In genomic region chr10:67778341-67778740, GRCm38 (mm10) we compare ENCODE assay signal across 22 mouse cellular contexts.
DNase-seq lines count a peak whose midpoint lies in the region; ATAC-seq and TF ChIP-seq lines count a peak whose summit lies in the region.
"Had no signal": no experiment of that assay in that cellular context is flagged by ENCODE, and none has a peak within 500 bp of the region (broad histone marks: within the 10 kb centered on the region; RNA-seq: fewer than 3 reads in every experiment).

No protein-coding gene starts in this region.

- no peak overlapping the region for H3K4me2 ChIP-seq in kidney, embryonic 14.5 days (replicated peaks; ENCODE audit: low read depth, low read length)
- H3K4me2 ChIP-seq: liver, embryonic 11.5 days; midbrain, embryonic 13.5 days; neural tube, embryonic 15.5 days had no signal

- H3K4me3 ChIP-seq in kidney, adult 2 months (ENCODE audit: insufficient read depth, low read depth, low read length), result no peak overlapping the region
- H3K4me3 ChIP-seq in kidney, embryonic 14.5 days (ENCODE audit: low read length), result no peak overlapping the region
- no peak overlapping the region for H3K4me3 ChIP-seq in brown adipose tissue, adult 24 weeks (ENCODE audit: insufficient read depth, low read depth, low read length)
- no peak overlapping the region for H3K4me3 ChIP-seq in embryonic facial prominence, embryonic 10.5 days
- H3K4me3 ChIP-seq: forebrain, embryonic 10.5 days; left cerebral cortex, adult 2 months; midbrain, embryonic 13.5 days; neural tube, embryonic 15.5 days had no signal

- intact Hi-C loops in heart, postnatal 25 days (cut with DNase I), result no loop called here

- TF ChIP-seq CTCF in kidney, adult 2 months (conservative IDR thresholded peaks at IDR 0.05; ENCODE audit: insufficient read depth, insufficient read length, low read depth, low read length), result no peak

- H3K9ac ChIP-seq in kidney, embryonic 14.5 days (ENCODE audit: low read depth, low read length), result no peak overlapping the region
- H3K9ac ChIP-seq: forebrain, postnatal 0 days; midbrain, embryonic 13.5 days; neural tube, embryonic 15.5 days had no signal

- H3K36me3 ChIP-seq in kidney, adult 2 months (ENCODE audit: control insufficient read depth, insufficient read depth, low read length), result no peaks in the 10 kb centered on the region
- no peaks in the 10 kb centered on the region for H3K36me3 ChIP-seq in kidney, embryonic 14.5 days (ENCODE audit: control insufficient read depth, insufficient read depth, low read length)
- H3K36me3 ChIP-seq in embryonic facial prominence, embryonic 10.5 days (replicated peaks), result no peaks in the 10 kb centered on the region
- H3K36me3 ChIP-seq: forebrain, embryonic 10.5 days; G1E; midbrain, embryonic 13.5 days; neural tube, embryonic 15.5 days had no signal

- H3K9me3 ChIP-seq in kidney, embryonic 14.5 days (ENCODE audit: control insufficient read depth, low read length), result no peaks in the 10 kb centered on the region
- no peaks in the 10 kb centered on the region for H3K9me3 ChIP-seq in embryonic facial prominence, embryonic 10.5 days
- H3K9me3 ChIP-seq: forebrain, embryonic 10.5 days; midbrain, embryonic 13.5 days; neural tube, embryonic 15.5 days had no signal

- no peaks in the 10 kb centered on the region for H3K27me3 ChIP-seq in kidney, adult 2 months (replicated peaks; ENCODE audit: control insufficient read depth, insufficient read depth, low read length)
- no peaks in the 10 kb centered on the region for H3K27me3 ChIP-seq in kidney, embryonic 14.5 days (ENCODE audit: control insufficient read depth, insufficient read depth, low read length)
- H3K27me3 ChIP-seq in embryonic facial prominence, embryonic 10.5 days (replicated peaks; ENCODE audit: low read depth, poor library complexity, severe bottlenecking), result no peaks in the 10 kb centered on the region
- H3K27me3 ChIP-seq: midbrain, embryonic 13.5 days; neural tube, embryonic 15.5 days had no signal

- H3K4me1 ChIP-seq in kidney, adult 2 months (ENCODE audit: control insufficient read depth, insufficient read depth, low read length), result no peaks in the 10 kb centered on the region
- H3K4me1 ChIP-seq in kidney, embryonic 14.5 days (ENCODE audit: control insufficient read depth, insufficient read depth, low read length), result no peaks in the 10 kb centered on the region
- H3K4me1 ChIP-seq in brown adipose tissue, adult 24 weeks (ENCODE audit: control insufficient read depth, insufficient read depth, insufficient read length, low read length), result no peaks in the 10 kb centered on the region
- no peaks in the 10 kb centered on the region for H3K4me1 ChIP-seq in embryonic facial prominence, embryonic 10.5 days
- H3K4me1 ChIP-seq: forebrain, embryonic 10.5 days; midbrain, embryonic 13.5 days; neural tube, embryonic 15.5 days had no signal

- peak overlapping the region; percentile 79 for H3K27ac ChIP-seq in kidney, adult 2 months (ENCODE audit: insufficient read depth, low read depth, low read length)
- no peak overlapping the region for H3K27ac ChIP-seq in kidney, embryonic 14.5 days (ENCODE audit: low read depth, low read length)
- H3K27ac ChIP-seq in brown adipose tissue, adult 24 weeks (replicated peaks; ENCODE audit: low read depth, low read length), result peak overlapping the region; percentile 13
- no peak overlapping the region for H3K27ac ChIP-seq in embryonic facial prominence, embryonic 10.5 days (replicated peaks)
- H3K27ac ChIP-seq: forebrain, embryonic 10.5 days; left cerebral cortex, adult 2 months; midbrain, embryonic 13.5 days; neural tube, embryonic 15.5 days had no signal

- no peak for TF ChIP-seq POLR2A in kidney, adult 2 months (IDR thresholded peaks at IDR 0.05; ENCODE audit: low read depth, low read length)

- ATAC-seq in kidney, embryonic 14.5 days (ENCODE audit: low FRiP score, low TSS enrichment), result no peak
- ATAC-seq: forebrain, postnatal 0 days; midbrain, embryonic 13.5 days had no signal

- 80% methylated on average over 10 of the region's 10 CpGs for WGBS in kidney, adult 2 months
- 85% methylated on average over 10 of the region's 10 CpGs for WGBS in kidney, embryonic 14.5 days
- WGBS in embryonic facial prominence, embryonic 10.5 days, result 93% methylated on average over 10 of the region's 10 CpGs

- peak; percentile 94 for DNase-seq in heart, adult 11 months
- no peak for DNase-seq in heart, postnatal 25 days (ENCODE audit: low spot score)
- DNase-seq in kidney, adult 2 months, result peak; percentile 52
- DNase-seq in kidney, postnatal 4 days, result peak; percentile 32 to 49
- DNase-seq in embryonic facial prominence, embryonic 10.5 days (ENCODE audit: low spot score), result no peak
- DNase-seq: adrenal gland, postnatal 25 days; cerebellum, adult 18-20 months; cerebellum, postnatal 36 days; forebrain, postnatal 0 days; layer of hippocampus, adult 9-11 months; lung, adult 18-20 months; right cerebral cortex, postnatal 14 days; spleen, adult 18-20 months; thymus, postnatal 36 days had no signal

Comparison
In these comparisons a context has a peak if more than half of its experiments do, and no peak if none do; other contexts are left out.
1. DNase-seq: peak in heart, adult 11 months (single experiment), kidney, adult 2 months (single experiment) and kidney, postnatal 4 days (2 of 2); none in heart, postnatal 25 days (single experiment) and embryonic facial prominence, embryonic 10.5 days (single experiment).
2. H3K27ac ChIP-seq: peak in kidney, adult 2 months (single experiment) and brown adipose tissue, adult 24 weeks (single experiment); none in kidney, embryonic 14.5 days (single experiment) and embryonic facial prominence, embryonic 10.5 days (single experiment).